Mouse (Mus musculus): ENCODE measurements around the gene Zbtb42. TPM values are rescaled to one million over a fixed set of nuclear protein-coding genes. Genes with fewer than 3 reads are reported as not detected.

Gene Zbtb42
- total RNA-seq, 2 experiments from 2014 or later = 0.44 to 0.52 TPM

- TF ChIP-seq CTCF (conservative IDR thresholded peaks at IDR 0.05) = peak; percentile 100
- Histone ChIP-seq H3K4me3 (peak overlapping the region; percentile 30; the same call in 1 of the 2 replicates), H3K27ac (no peak overlapping the region)
- peak; percentile 85 to 92 for DNase-seq (ENCODE audit: low spot score in 2 of 2)
Observed at GRCm38 (mm10) chr12:112706704-112707572, 28.3 kb downstream of the Zbtb42 start.

GRCm38 (mm10) chr12:112707573-112707869, 28.9 kb downstream of the Zbtb42 start:
- no peak for TF ChIP-seq CTCF (conservative IDR thresholded peaks at IDR 0.05)
- no peak overlapping the region for H3K4me3 ChIP-seq
- no peak overlapping the region for H3K27ac ChIP-seq
- DNase-seq (ENCODE audit: low spot score in 2 of 2) = no peak

GRCm38 (mm10) chr12:112713984-112714383, 35.4 kb downstream of the Zbtb42 start:
- peak in 1 of 2 experiments; percentile 42 for DNase-seq (ENCODE audit: low spot score in 2 of 2)
- Histone ChIP-seq H3K27ac (no peak overlapping the region), H3K4me3 (no peak overlapping the region)
- no peak for TF ChIP-seq CTCF (conservative IDR thresholded peaks at IDR 0.05)

- H3K27ac ChIP-seq = no peak overlapping the region
- peak; percentile 78 for TF ChIP-seq CTCF (conservative IDR thresholded peaks at IDR 0.05)
- no peak overlapping the region for H3K4me3 ChIP-seq
- no peak for DNase-seq (ENCODE audit: low spot score in 2 of 2)
Observed at GRCm38 (mm10) chr12:112717140-112717539, 38.5 kb downstream of the Zbtb42 start.

- TF ChIP-seq CTCF (conservative IDR thresholded peaks at IDR 0.05) = no peak
Observed at GRCm38 (mm10) chr12:112718995-112719394, 40.4 kb downstream of the Zbtb42 start.

GRCm38 (mm10) chr12:112720216-112720615, 41.6 kb downstream of the Zbtb42 start, which contains the start of gene Cep170b:
TSS of gene Cep170b (plus strand) at chr12:112720455.
- no peak for TF ChIP-seq CTCF (conservative IDR thresholded peaks at IDR 0.05)
- no peak for DNase-seq (ENCODE audit: low spot score in 2 of 2)
- H3K27ac ChIP-seq = no peak within 1 kb of the TSS

More at GRCm38 (mm10) chr12:112718995-112719394, 40.4 kb downstream of the Zbtb42 start:
- no peak for DNase-seq (ENCODE audit: low spot score in 2 of 2)
- Histone ChIP-seq H3K4me3 (no peak overlapping the region), H3K27ac (no peak overlapping the region)

GRCm38 (mm10) chr12:112720890-112721423, 42.3 kb downstream of the Zbtb42 start:
- DNase-seq (ENCODE audit: low spot score in 2 of 2) = no peak
- Histone ChIP-seq H3K4me3 (no peak overlapping the region), H3K27ac (no peak overlapping the region)
- TF ChIP-seq CTCF (conservative IDR thresholded peaks at IDR 0.05) = no peak

More at GRCm38 (mm10) chr12:112720216-112720615, 41.6 kb downstream of the Zbtb42 start, which contains the start of gene Cep170b:
- H3K4me3 ChIP-seq = no peak within 1 kb of the TSS

- Histone ChIP-seq H3K27ac (peak overlapping the region; percentile 54; the same call in 1 of the 2 replicates), H3K4me3 (peak overlapping the region; percentile 59)
- no peak for DNase-seq (ENCODE audit: low spot score in 2 of 2)
- no peak for TF ChIP-seq CTCF (conservative IDR thresholded peaks at IDR 0.05)
Observed at GRCm38 (mm10) chr12:112721424-112722239, 43.0 kb downstream of the Zbtb42 start.

GRCm38 (mm10) chr12:112722240-112723027, 43.8 kb downstream of the Zbtb42 start:
- Histone ChIP-seq H3K27ac (peak overlapping the region; percentile 84), H3K4me3 (peak overlapping the region; percentile 77)
- no peak for TF ChIP-seq CTCF (conservative IDR thresholded peaks at IDR 0.05)
- DNase-seq (ENCODE audit: low spot score in 2 of 2) = no peak

- H3K4me3 ChIP-seq = peak overlapping the region; percentile 77
- DNase-seq (ENCODE audit: low spot score in 2 of 2) = no peak
- peak overlapping the region; percentile 84 for H3K27ac ChIP-seq
- no peak for TF ChIP-seq CTCF (conservative IDR thresholded peaks at IDR 0.05)
Observed at GRCm38 (mm10) chr12:112723028-112723330, 44.4 kb downstream of the Zbtb42 start.

GRCm38 (mm10) chr12:112723445-112723844, 44.8 kb downstream of the Zbtb42 start:
- DNase-seq (ENCODE audit: low spot score in 2 of 2) = no peak
- no peak for TF ChIP-seq CTCF (conservative IDR thresholded peaks at IDR 0.05)
- Histone ChIP-seq H3K4me3 (peak overlapping the region; percentile 77), H3K27ac (peak overlapping the region; percentile 84; the same call in 1 of the 2 replicates)

- Histone ChIP-seq H3K27ac (no peak overlapping the region), H3K4me3 (no peak overlapping the region)
- TF ChIP-seq CTCF (conservative IDR thresholded peaks at IDR 0.05) = peak; percentile 84
- peak; percentile 59 to 72 for DNase-seq (ENCODE audit: low spot score in 2 of 2)
Observed at GRCm38 (mm10) chr12:112724077-112724805, 45.6 kb downstream of the Zbtb42 start.
